In the genomic region with DNA sequence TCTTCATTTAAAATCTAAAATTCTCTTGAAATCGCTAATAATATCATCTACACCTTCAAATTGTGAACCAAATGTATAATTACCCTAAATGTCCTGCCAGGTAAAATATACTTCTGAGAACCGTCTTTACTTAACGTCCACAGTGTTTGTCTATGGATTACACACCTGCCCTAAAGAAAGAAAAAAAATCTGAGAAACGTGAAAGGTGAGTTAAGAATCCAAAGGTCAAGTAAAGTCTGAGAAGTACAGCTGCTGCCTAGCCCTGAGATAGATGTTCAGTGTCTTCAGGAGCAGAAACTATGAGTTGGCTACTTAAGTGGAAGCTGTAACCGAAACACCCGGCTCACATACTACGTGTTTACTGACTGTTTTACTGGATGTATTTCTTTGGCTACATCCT, we compare ENCODE assay signal across 27 mouse cellular contexts. TPM values are rescaled to one million over a fixed set of nuclear protein-coding genes. Genes with fewer than 3 reads are reported as not detected.
"Had no signal": no experiment of that assay in that cellular context is flagged by ENCODE, and none has a peak within 500 bp of the region (broad histone marks: within the 10 kb centered on the region; RNA-seq: fewer than 3 reads in every experiment).

No protein-coding gene starts in this region.

- H3K27me3 ChIP-seq: heart, embryonic 12.5 days; hindbrain, embryonic 12.5 days; kidney, embryonic 15.5 days; limb, embryonic 13.5 days; limb, embryonic 15.5 days; liver, embryonic 12.5 days had no signal

- H3K27ac ChIP-seq: gastrocnemius, adult 2 months; heart, embryonic 10.5 days; hindbrain, embryonic 10.5 days; hindbrain, embryonic 12.5 days; hindbrain, embryonic 14.5 days; hindbrain, postnatal 0 days; kidney, embryonic 15.5 days; kidney, postnatal 0 days; limb, embryonic 13.5 days; limb, embryonic 15.5 days; liver, embryonic 12.5 days had no signal

- H3K36me3 ChIP-seq: heart, embryonic 10.5 days; heart, embryonic 12.5 days; hindbrain, embryonic 10.5 days; hindbrain, embryonic 12.5 days; kidney, embryonic 15.5 days; limb, embryonic 13.5 days; limb, embryonic 15.5 days; liver, embryonic 12.5 days had no signal

- H3K4me3 ChIP-seq: gastrocnemius, adult 2 months; heart, embryonic 10.5 days; heart, embryonic 12.5 days; hindbrain, embryonic 10.5 days; hindbrain, embryonic 12.5 days; kidney, embryonic 15.5 days; limb, embryonic 13.5 days; limb, embryonic 15.5 days; liver, embryonic 12.5 days had no signal

- H3K4me2 ChIP-seq: heart, embryonic 12.5 days; hindbrain, embryonic 12.5 days; hindbrain, embryonic 14.5 days; kidney, embryonic 15.5 days; limb, embryonic 13.5 days; limb, embryonic 15.5 days; liver, embryonic 12.5 days had no signal

- H3K9ac ChIP-seq: heart, embryonic 12.5 days; hindbrain, embryonic 12.5 days; hindbrain, embryonic 14.5 days; kidney, embryonic 15.5 days; limb, embryonic 13.5 days; limb, embryonic 15.5 days; liver, embryonic 12.5 days had no signal

- H3K4me1 ChIP-seq: heart, embryonic 10.5 days; heart, embryonic 12.5 days; hindbrain, embryonic 10.5 days; hindbrain, embryonic 12.5 days; kidney, embryonic 15.5 days; limb, embryonic 15.5 days; liver, embryonic 12.5 days had no signal

- DNase-seq: gastrocnemius, adult 2 months; gastrocnemius, postnatal 10 days; gastrocnemius, postnatal 25 days; heart, adult 18-20 months; heart, postnatal 10 days; heart, postnatal 4 days; kidney, adult 11 months; kidney, adult 2 months; kidney, adult 9 months; kidney, postnatal 14 days; kidney, postnatal 36 days; layer of hippocampus, adult 9-11 months; layer of hippocampus, postnatal 36 days; left cerebral cortex, postnatal 4 days had no signal

- ATAC-seq: hindbrain, postnatal 0 days; liver, embryonic 12.5 days had no signal

- H3K9me3 ChIP-seq: heart, embryonic 10.5 days; heart, embryonic 12.5 days; hindbrain, embryonic 10.5 days; hindbrain, embryonic 12.5 days; kidney, embryonic 15.5 days; limb, embryonic 13.5 days; limb, embryonic 15.5 days; liver, embryonic 12.5 days had no signal

RNA-seq across cellular contexts. Expression of gene Col10a1, which starts 16.4 kb away (rescaled TPM):
- polyA plus RNA-seq: hindbrain, embryonic 10.5 days; hindbrain, embryonic 12.5 days; kidney, adult 2 months; large intestine, adult 2 months; liver, adult 2 months had no signal
